Mouse (Mus musculus): Measurements from ENCODE around the gene Alb. TPM values are rescaled to one million over a fixed set of nuclear protein-coding genes. Genes with fewer than 3 reads are reported as not detected.

Alb gene
- 0.38 and 1.1 TPM in 2 replicates for polyA plus RNA-seq (2014; fragmentation: Nextera tagmentation; extraction: Ambion mirVana)

- H3K36me3 ChIP-seq (ENCODE audit: control insufficient read depth, insufficient read depth, low read length), result no peaks in the 10 kb centered on the region
- H3K9me3 ChIP-seq (ENCODE audit: control insufficient read depth, low read length), result no peaks in the 10 kb centered on the region
- H3K27ac ChIP-seq (replicated peaks in 1 of 2; ENCODE audit: control insufficient read depth in 1 of 2, insufficient read depth in 1 of 2, low read depth in 2 of 2, low read length in 2 of 2), result no peak within 1 kb of the TSS
- H3K4me3 ChIP-seq (ENCODE audit: control insufficient read depth in 1 of 2, insufficient read depth in 1 of 2, low read depth in 1 of 2, low read length in 2 of 2), result no peak within 1 kb of the TSS
- no peaks in the 10 kb centered on the region for H3K27me3 ChIP-seq (ENCODE audit: control insufficient read depth, insufficient read depth, low read length)
- H3K9ac ChIP-seq (ENCODE audit: low read length), result no peak within 1 kb of the TSS
- no peaks in the 10 kb centered on the region for H3K4me1 ChIP-seq (ENCODE audit: control insufficient read depth in 2 of 2, insufficient read depth in 2 of 2, low read length in 2 of 2)
- H3K4me2 ChIP-seq (ENCODE audit: low read length), result no peak within 1 kb of the TSS
- ATAC-seq (ENCODE audit: insufficient number of reproducible peaks, insufficient read depth, low FRiP score, low read depth), result no peak
- 88% methylated on average over 8 of the region's 8 CpGs for WGBS
Measured at GRCm38 (mm10) chr5:90460619-90461018, at the start of gene Alb. Gene Alb, plus strand, starts transcription at chr5:90460897.

DNA sequence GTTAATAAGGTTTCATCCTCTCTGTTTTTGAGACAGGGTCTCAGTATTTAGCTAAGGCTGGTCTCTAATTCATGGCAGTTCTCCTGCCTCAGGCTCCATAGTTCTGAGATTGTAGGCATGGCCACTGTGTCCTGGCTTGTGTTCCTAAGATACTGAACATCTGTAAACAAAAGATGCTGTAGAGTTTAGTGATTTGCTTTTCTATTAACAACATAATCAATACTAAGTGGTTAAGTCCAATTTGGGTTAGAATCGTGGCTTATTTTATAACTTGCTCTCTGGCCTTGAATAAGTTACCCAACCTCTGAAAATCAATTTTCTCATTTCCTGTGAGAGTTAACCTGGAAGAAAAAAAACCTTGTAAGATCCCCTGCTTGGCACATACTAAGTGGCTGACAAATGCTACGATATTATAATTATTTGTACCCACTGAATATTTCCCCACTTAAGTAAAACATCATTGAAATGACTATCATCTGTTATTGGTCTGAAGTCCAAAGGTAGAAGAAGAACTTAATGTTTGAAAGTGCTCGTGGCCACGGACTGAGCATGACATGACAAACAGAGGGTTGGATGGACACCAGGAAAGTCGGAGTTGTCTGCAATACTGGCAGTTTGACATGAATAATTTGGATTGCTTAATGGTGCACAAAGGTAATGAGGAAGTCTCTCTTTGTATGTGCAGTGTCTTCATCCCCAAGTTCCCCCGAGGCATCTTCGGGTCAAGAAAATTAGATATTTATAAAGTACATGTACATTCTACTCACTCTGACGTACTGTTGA lies 46.4 kb upstream of the Alb start:
- Histone ChIP-seq H3K4me1 (ENCODE audit: control insufficient read depth in 2 of 2, insufficient read depth in 2 of 2, low read length in 2 of 2) (no peaks in the 10 kb centered on the region), H3K9ac (ENCODE audit: low read length) (no peak overlapping the region), H3K27ac (replicated peaks in 1 of 2; ENCODE audit: control insufficient read depth in 1 of 2, insufficient read depth in 1 of 2, low read depth in 2 of 2, low read length in 2 of 2) (no peak overlapping the region), H3K9me3 (ENCODE audit: control insufficient read depth, low read length) (no peaks in the 10 kb centered on the region), H3K4me2 (ENCODE audit: low read length) (no peak overlapping the region), H3K36me3 (ENCODE audit: control insufficient read depth, insufficient read depth, low read length) (no peaks in the 10 kb centered on the region), H3K27me3 (ENCODE audit: control insufficient read depth, insufficient read depth, low read length) (no peaks in the 10 kb centered on the region), H3K4me3 (ENCODE audit: control insufficient read depth in 1 of 2, insufficient read depth in 1 of 2, low read depth in 1 of 2, low read length in 2 of 2) (no peak overlapping the region)
- WGBS, result 81% methylated on average over 8 of the region's 8 CpGs
- ATAC-seq (ENCODE audit: insufficient number of reproducible peaks, insufficient read depth, low FRiP score, low read depth), result no peak

GRCm38 (mm10) chr5:90414925-90415295 lies 45.8 kb upstream of the Alb start:
- no peak overlapping the region for H3K9ac ChIP-seq (ENCODE audit: low read length)
- no peaks in the 10 kb centered on the region for H3K27me3 ChIP-seq (ENCODE audit: control insufficient read depth, insufficient read depth, low read length)
- 55% methylated on average over 6 of the region's 6 CpGs for WGBS
- H3K4me3 ChIP-seq (ENCODE audit: control insufficient read depth in 1 of 2, insufficient read depth in 1 of 2, low read depth in 1 of 2, low read length in 2 of 2), result no peak overlapping the region
- H3K4me1 ChIP-seq (ENCODE audit: control insufficient read depth in 2 of 2, insufficient read depth in 2 of 2, low read length in 2 of 2), result no peaks in the 10 kb centered on the region
- H3K4me2 ChIP-seq (ENCODE audit: low read length), result no peak overlapping the region
- ATAC-seq (ENCODE audit: insufficient number of reproducible peaks, insufficient read depth, low FRiP score, low read depth), result no peak
- H3K9me3 ChIP-seq (ENCODE audit: control insufficient read depth, low read length), result no peaks in the 10 kb centered on the region
- H3K27ac ChIP-seq (replicated peaks in 1 of 2; ENCODE audit: control insufficient read depth in 1 of 2, insufficient read depth in 1 of 2, low read depth in 2 of 2, low read length in 2 of 2), result no peak overlapping the region
- H3K36me3 ChIP-seq (ENCODE audit: control insufficient read depth, insufficient read depth, low read length), result no peaks in the 10 kb centered on the region

DNA sequence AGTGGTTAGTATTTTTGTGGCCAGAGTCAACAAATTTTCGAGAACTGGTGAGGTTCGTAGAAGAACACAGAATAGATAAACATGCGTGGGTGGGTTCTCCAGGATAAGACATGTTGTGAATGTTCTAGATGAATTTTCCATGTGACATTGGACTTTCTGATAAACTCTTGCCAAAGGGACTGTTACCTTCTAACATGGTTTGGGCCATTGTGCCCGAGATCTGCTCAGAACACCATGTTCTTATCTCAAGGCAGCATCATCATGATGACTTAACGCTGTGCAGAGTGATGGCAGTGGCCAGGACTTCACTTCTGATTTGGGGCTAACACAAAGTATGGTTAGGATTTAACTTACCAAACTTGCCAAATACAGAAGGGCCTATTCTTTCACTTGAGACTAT lies 36.1 kb upstream of the Alb start:
- no peaks in the 10 kb centered on the region for H3K9me3 ChIP-seq (ENCODE audit: control insufficient read depth, low read length)
- 63% methylated on average over 5 of the region's 5 CpGs for WGBS
- H3K4me2 ChIP-seq (ENCODE audit: low read length), result no peak overlapping the region
- no peaks in the 10 kb centered on the region for H3K4me1 ChIP-seq (ENCODE audit: control insufficient read depth in 2 of 2, insufficient read depth in 2 of 2, low read length in 2 of 2)
- H3K4me3 ChIP-seq (ENCODE audit: control insufficient read depth in 1 of 2, insufficient read depth in 1 of 2, low read depth in 1 of 2, low read length in 2 of 2), result no peak overlapping the region
- ATAC-seq (ENCODE audit: insufficient number of reproducible peaks, insufficient read depth, low FRiP score, low read depth), result no peak
- H3K36me3 ChIP-seq (ENCODE audit: control insufficient read depth, insufficient read depth, low read length), result no peaks in the 10 kb centered on the region
- H3K9ac ChIP-seq (ENCODE audit: low read length), result no peak overlapping the region
- H3K27me3 ChIP-seq (ENCODE audit: control insufficient read depth, insufficient read depth, low read length), result no peaks in the 10 kb centered on the region
- H3K27ac ChIP-seq (replicated peaks in 1 of 2; ENCODE audit: control insufficient read depth in 1 of 2, insufficient read depth in 1 of 2, low read depth in 2 of 2, low read length in 2 of 2), result no peak overlapping the region

DNA sequence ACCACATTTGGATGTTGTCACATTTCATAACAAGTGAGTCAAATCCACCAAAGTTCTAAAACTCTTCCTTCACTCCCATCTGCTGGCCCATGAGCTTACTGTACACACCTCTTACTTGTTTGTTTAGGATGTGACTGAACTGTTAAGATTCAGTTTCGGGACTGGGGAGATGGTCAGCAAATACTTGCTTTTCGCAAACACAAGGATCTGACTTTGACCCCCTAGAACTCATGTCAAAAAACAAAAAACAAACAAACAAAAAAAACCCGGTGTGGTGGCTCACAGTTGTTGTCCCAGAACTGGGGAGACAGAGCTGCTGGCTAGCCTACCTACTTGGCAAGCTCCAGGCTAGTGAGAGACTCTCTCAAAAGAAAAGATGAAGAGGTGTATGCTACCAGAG lies 35.5 kb upstream of the Alb start:
- 80% methylated on average over 3 of the region's 3 CpGs for WGBS
- Histone ChIP-seq H3K27me3 (ENCODE audit: control insufficient read depth, insufficient read depth, low read length) (no peaks in the 10 kb centered on the region), H3K9ac (ENCODE audit: low read length) (no peak overlapping the region), H3K36me3 (ENCODE audit: control insufficient read depth, insufficient read depth, low read length) (no peaks in the 10 kb centered on the region), H3K4me1 (ENCODE audit: control insufficient read depth in 2 of 2, insufficient read depth in 2 of 2, low read length in 2 of 2) (no peaks in the 10 kb centered on the region), H3K27ac (replicated peaks in 1 of 2; ENCODE audit: control insufficient read depth in 1 of 2, insufficient read depth in 1 of 2, low read depth in 2 of 2, low read length in 2 of 2) (no peak overlapping the region), H3K4me3 (ENCODE audit: control insufficient read depth in 1 of 2, insufficient read depth in 1 of 2, low read depth in 1 of 2, low read length in 2 of 2) (no peak overlapping the region), H3K9me3 (ENCODE audit: control insufficient read depth, low read length) (no peaks in the 10 kb centered on the region), H3K4me2 (ENCODE audit: low read length) (no peak overlapping the region)
- ATAC-seq (ENCODE audit: insufficient number of reproducible peaks, insufficient read depth, low FRiP score, low read depth), result no peak

- H3K9ac ChIP-seq (ENCODE audit: low read length), result no peak overlapping the region
- H3K4me2 ChIP-seq (ENCODE audit: low read length), result no peak overlapping the region
- 72% methylated on average over 9 of the region's 9 CpGs for WGBS
- no peak for ATAC-seq (ENCODE audit: insufficient number of reproducible peaks, insufficient read depth, low FRiP score, low read depth)
- H3K4me3 ChIP-seq (ENCODE audit: control insufficient read depth in 1 of 2, insufficient read depth in 1 of 2, low read depth in 1 of 2, low read length in 2 of 2), result no peak overlapping the region
- no peaks in the 10 kb centered on the region for H3K27me3 ChIP-seq (ENCODE audit: control insufficient read depth, insufficient read depth, low read length)
- no peaks in the 10 kb centered on the region for H3K4me1 ChIP-seq (ENCODE audit: control insufficient read depth in 2 of 2, insufficient read depth in 2 of 2, low read length in 2 of 2)
- no peaks in the 10 kb centered on the region for H3K9me3 ChIP-seq (ENCODE audit: control insufficient read depth, low read length)
- no peaks in the 10 kb centered on the region for H3K36me3 ChIP-seq (ENCODE audit: control insufficient read depth, insufficient read depth, low read length)
- no peak overlapping the region for H3K27ac ChIP-seq (replicated peaks in 1 of 2; ENCODE audit: control insufficient read depth in 1 of 2, insufficient read depth in 1 of 2, low read depth in 2 of 2, low read length in 2 of 2)
Measured at GRCm38 (mm10) chr5:90431053-90431452, 29.6 kb upstream of the Alb start.

DNA sequence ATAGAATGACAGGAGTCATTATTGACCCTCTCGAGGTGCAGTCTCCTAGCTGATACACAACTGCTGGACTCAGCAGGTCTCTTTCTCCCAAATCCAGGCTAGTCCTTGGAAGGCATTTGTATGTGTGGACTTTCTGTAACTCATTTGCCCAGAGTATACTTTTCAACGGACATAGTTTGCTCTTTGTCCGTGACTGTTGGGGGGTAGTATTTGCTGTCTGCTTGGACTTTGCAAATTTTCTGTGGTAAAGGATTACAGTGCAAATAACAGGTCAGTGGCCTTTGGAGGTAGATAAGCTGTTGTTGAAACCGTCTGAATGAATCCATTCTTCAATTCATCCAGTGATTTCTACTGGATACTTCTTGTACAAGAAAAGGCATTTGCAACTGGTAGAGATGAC lies 21.5 kb upstream of the Alb start:
- 80% methylated on average over 4 of the region's 4 CpGs for WGBS

GRCm38 (mm10) chr5:90447577-90447976 lies 13.1 kb upstream of the Alb start:
- no peak overlapping the region for H3K9ac ChIP-seq (ENCODE audit: low read length)
- no peaks in the 10 kb centered on the region for H3K27me3 ChIP-seq (ENCODE audit: control insufficient read depth, insufficient read depth, low read length)
- WGBS, result 84% methylated on average over 3 of the region's 3 CpGs
- no peak overlapping the region for H3K27ac ChIP-seq (replicated peaks in 1 of 2; ENCODE audit: control insufficient read depth in 1 of 2, insufficient read depth in 1 of 2, low read depth in 2 of 2, low read length in 2 of 2)
- no peak overlapping the region for H3K4me3 ChIP-seq (ENCODE audit: control insufficient read depth in 1 of 2, insufficient read depth in 1 of 2, low read depth in 1 of 2, low read length in 2 of 2)
- H3K36me3 ChIP-seq (ENCODE audit: control insufficient read depth, insufficient read depth, low read length), result no peaks in the 10 kb centered on the region
- no peaks in the 10 kb centered on the region for H3K9me3 ChIP-seq (ENCODE audit: control insufficient read depth, low read length)
- H3K4me1 ChIP-seq (ENCODE audit: control insufficient read depth in 2 of 2, insufficient read depth in 2 of 2, low read length in 2 of 2), result no peaks in the 10 kb centered on the region
- H3K4me2 ChIP-seq (ENCODE audit: low read length), result no peak overlapping the region
- no peak for ATAC-seq (ENCODE audit: insufficient number of reproducible peaks, insufficient read depth, low FRiP score, low read depth)

More for the DNA sequence above, 21.5 kb upstream of the Alb start:
- no peaks in the 10 kb centered on the region for H3K4me1 ChIP-seq (ENCODE audit: control insufficient read depth in 2 of 2, insufficient read depth in 2 of 2, low read length in 2 of 2)
- ATAC-seq (ENCODE audit: insufficient number of reproducible peaks, insufficient read depth, low FRiP score, low read depth), result no peak
- no peak overlapping the region for H3K4me2 ChIP-seq (ENCODE audit: low read length)
- no peaks in the 10 kb centered on the region for H3K27me3 ChIP-seq (ENCODE audit: control insufficient read depth, insufficient read depth, low read length)
- H3K27ac ChIP-seq (replicated peaks in 1 of 2; ENCODE audit: control insufficient read depth in 1 of 2, insufficient read depth in 1 of 2, low read depth in 2 of 2, low read length in 2 of 2), result no peak overlapping the region
- no peaks in the 10 kb centered on the region for H3K36me3 ChIP-seq (ENCODE audit: control insufficient read depth, insufficient read depth, low read length)
- no peaks in the 10 kb centered on the region for H3K9me3 ChIP-seq (ENCODE audit: control insufficient read depth, low read length)
- H3K4me3 ChIP-seq (ENCODE audit: control insufficient read depth in 1 of 2, insufficient read depth in 1 of 2, low read depth in 1 of 2, low read length in 2 of 2), result no peak overlapping the region
- H3K9ac ChIP-seq (ENCODE audit: low read length), result no peak overlapping the region
